Mouse (Mus musculus) stomach, postnatal 0 days (tissue): ENCODE measurements around the gene Wdr90.

Experiments used
- CTCF ChIP-seq: IDR thresholded peaks from 2 replicates; pipeline ENCODE4 v1.5.1; 2016; ENCODE audit warnings: antibody characterized with exemption, low read depth, mild to moderate bottlenecking, moderate library complexity
- EP300 ChIP-seq: optimal IDR thresholded peaks from 2 replicates; pipeline ENCODE3; 2016; ENCODE audit warnings: antibody characterized with exemption

DNA sequence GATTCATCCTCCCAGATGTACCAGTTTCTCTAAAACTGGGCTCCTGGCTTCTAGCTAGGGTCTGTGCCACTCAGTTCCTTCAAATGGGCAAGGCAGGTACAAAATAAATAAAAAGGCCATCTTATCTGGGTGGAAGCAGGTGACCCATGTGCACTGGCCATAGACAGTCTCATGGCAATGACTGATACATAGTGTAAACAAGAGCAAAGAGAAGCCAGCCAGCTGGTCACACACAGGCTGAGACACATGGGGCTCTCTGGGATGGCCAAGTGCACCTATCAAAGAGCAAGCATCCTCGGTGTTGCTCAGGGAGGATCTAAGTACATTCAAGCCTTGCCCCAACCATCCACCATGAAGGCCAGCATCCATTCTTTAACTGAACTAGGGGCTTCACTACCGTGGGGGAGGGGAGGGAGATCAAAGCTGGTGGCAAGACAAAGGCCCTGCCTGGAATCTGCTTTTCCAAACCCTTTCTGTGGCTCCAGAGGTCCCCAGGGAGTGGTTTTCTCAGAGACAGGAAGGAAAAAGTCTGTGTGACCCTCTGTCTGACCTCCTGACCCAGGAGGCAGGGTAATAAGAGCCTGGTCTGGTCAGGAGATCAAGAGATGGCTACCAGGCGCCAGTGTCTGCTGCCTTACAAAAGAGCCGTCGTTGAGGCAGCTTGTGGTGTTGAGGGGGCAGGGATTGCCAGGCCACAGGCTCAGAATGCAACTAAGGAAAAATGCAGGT is 19.8 kb upstream of the Wdr90 start:
- TF ChIP-seq CTCF (no peak), EP300 (no peak)
